Mouse (Mus musculus) ovary, adult 2 months (tissue): ENCODE measurements around the gene Olfr811. TPM values are rescaled to one million over a fixed set of nuclear protein-coding genes. Genes with fewer than 3 reads are reported as not detected.

Experiments used
- polyA plus RNA-seq: library from polyadenylated mRNA; depleted of rRNA; stranded (reverse); fragments of >200 nt; gene quantifications from 2 replicates; pipeline ENCODE4 v1.2.3, GENCODE M21; 2012; rRNA removed

Gene Olfr811
- polyA plus RNA-seq: not detected in 2 replicates

DNA sequence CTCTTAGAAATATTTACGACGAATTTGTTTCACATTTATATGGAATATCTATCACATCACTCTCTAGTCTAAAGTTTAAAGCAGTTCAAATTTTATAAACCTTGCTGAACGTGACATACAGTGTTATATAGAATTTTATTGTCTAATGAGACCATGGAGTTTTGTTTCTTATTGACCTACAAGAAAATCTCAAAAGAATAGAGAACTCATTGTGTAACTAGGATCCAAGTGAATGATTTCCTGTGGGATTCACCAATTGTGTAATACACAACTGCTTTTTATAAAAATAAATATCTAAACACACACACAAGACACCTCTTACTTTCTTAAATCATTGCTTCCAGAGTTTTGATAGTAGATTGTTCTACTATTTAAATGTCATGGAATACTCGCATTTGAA is at the start of gene Olfr811:
Olfr811 (minus strand) TSS at position 101 of the 400 bp plus-strand sequence.

GRCm38 (mm10) chr10:129845994-129846393 is 41.8 kb upstream of the Olfr811 start, which contains the start of gene Olfr812:
Gene Olfr812 (minus strand): TSS chr10:129846094.

GRCm38 (mm10) chr10:129794817-129795216 is 9.4 kb downstream of the Olfr811 start, which contains the start of gene Olfr810:
Gene Olfr810 (minus strand): TSS chr10:129794917.

DNA sequence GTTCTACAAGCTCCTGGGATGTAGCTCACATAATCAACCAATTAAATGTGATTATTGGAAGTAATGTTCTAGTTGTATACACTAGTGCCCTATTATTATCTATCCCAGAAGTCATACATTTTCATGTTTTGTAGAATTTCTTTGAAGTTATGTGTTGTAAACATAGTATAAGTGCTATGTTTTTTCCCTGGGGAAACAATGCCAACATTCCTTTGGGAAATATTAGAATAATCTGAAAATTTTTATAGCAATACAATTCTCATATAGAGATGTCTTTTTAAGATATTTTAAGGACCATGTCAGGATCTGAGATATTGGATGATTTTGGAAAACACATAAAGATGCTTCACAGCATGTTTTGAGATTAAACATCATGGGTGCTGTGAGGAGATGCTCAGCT is 29.9 kb downstream of the Olfr811 start, which contains the start of gene Olfr809:
Olfr809 (plus strand) TSS at position 301 of the 400 bp plus-strand sequence.

GRCm38 (mm10) chr10:129765182-129765581 is 39.0 kb downstream of the Olfr811 start, which contains the start of gene Olfr808:
Gene Olfr808 (plus strand): TSS chr10:129765482.

DNA sequence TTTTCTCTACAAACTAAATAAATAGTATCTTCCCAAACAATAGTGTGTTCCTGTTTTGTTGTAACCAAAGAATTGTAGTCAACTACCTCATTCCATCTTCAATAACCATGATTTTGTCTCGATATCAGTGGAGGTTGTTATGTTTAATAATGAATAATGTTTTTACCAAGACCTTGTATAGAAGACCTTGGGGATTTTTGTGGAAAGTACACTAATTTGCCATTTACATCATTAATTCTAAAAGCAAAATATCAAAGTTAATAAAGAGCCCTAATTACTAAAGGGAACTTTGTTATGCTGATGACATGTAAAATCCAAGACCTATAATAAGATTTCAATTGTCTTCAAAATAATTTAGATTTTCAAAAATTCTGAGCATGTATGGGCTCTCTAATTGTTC is 46.5 kb downstream of the Olfr811 start, which contains the start of gene Olfr807:
Olfr807 (minus strand) TSS at position 101 of the 400 bp plus-strand sequence.

Other genes starting within 250 kb of the Olfr811 start
- gene Olfr794, start 236.7 kb downstream of the Olfr811 start, polyA plus RNA-seq: not detected in 2 replicates
- not detected in 2 replicates for gene Olfr796, start 191.8 kb downstream of the Olfr811 start, polyA plus RNA-seq
- gene Olfr798, start 176.5 kb downstream of the Olfr811 start, polyA plus RNA-seq: not detected in 2 replicates
- not detected in 2 replicates for gene Olfr799, start 166.9 kb downstream of the Olfr811 start, polyA plus RNA-seq
- gene Olfr800, start 146.7 kb downstream of the Olfr811 start, polyA plus RNA-seq: not detected in 2 replicates
- not detected in 2 replicates for gene Olfr801, start 130.5 kb downstream of the Olfr811 start, polyA plus RNA-seq
- gene Olfr802, start 116.2 kb downstream of the Olfr811 start, polyA plus RNA-seq: not detected in 2 replicates
- not detected in 2 replicates for gene Olfr803, start 110.1 kb downstream of the Olfr811 start, polyA plus RNA-seq
- not detected in 2 replicates for gene Olfr804, start 101.2 kb downstream of the Olfr811 start, polyA plus RNA-seq
- gene Olfr805, start 75.0 kb downstream of the Olfr811 start, polyA plus RNA-seq: not detected in 2 replicates
- gene Olfr806, start 62.5 kb downstream of the Olfr811 start, polyA plus RNA-seq: not detected in 2 replicates
- not detected in 2 replicates for gene Olfr807, start 46.6 kb downstream of the Olfr811 start, polyA plus RNA-seq
- not detected in 2 replicates for gene Olfr808, start 38.9 kb downstream of the Olfr811 start, polyA plus RNA-seq
- gene Olfr809, start 29.8 kb downstream of the Olfr811 start, polyA plus RNA-seq: not detected in 2 replicates
- gene Olfr810, start 9.5 kb downstream of the Olfr811 start, polyA plus RNA-seq: 0.09 and 0.32 TPM in 2 replicates
- not detected in 2 replicates for gene Olfr812, start 41.7 kb upstream of the Olfr811 start, polyA plus RNA-seq
- not detected in 2 replicates for gene Olfr813, start 51.0 kb upstream of the Olfr811 start, polyA plus RNA-seq
- not detected in 2 replicates for gene Olfr814, start 75.5 kb upstream of the Olfr811 start, polyA plus RNA-seq
- not detected in 2 replicates for gene Olfr815, start 101.5 kb upstream of the Olfr811 start, polyA plus RNA-seq
- gene Olfr816, start 111.2 kb upstream of the Olfr811 start, polyA plus RNA-seq: not detected in 2 replicates
- gene Olfr818, start 144.7 kb upstream of the Olfr811 start, polyA plus RNA-seq: not detected in 2 replicates
- gene Olfr819, start 162.9 kb upstream of the Olfr811 start, polyA plus RNA-seq: not detected in 2 replicates
- not detected in 2 replicates for gene Olfr247, start 171.7 kb upstream of the Olfr811 start, polyA plus RNA-seq
- gene Gm10310, start 180.7 kb upstream of the Olfr811 start, polyA plus RNA-seq: not detected in 2 replicates
- not detected in 2 replicates for gene Olfr820, start 208.2 kb upstream of the Olfr811 start, polyA plus RNA-seq
- gene Olfr821, start 226.0 kb upstream of the Olfr811 start, polyA plus RNA-seq: not detected in 2 replicates